Mouse (Mus musculus) C2C12 (cell line): Measurements from ENCODE around the gene Mdh1.

Experiments used
- CEBPB ChIP-seq: IDR thresholded peaks from one replicate; pipeline ENCODE4 v1.6.1; 2011; ENCODE audit warnings: low read depth, mild to moderate bottlenecking, control low read depth, moderate library complexity
- CTCF ChIP-seq: IDR thresholded peaks from one replicate; pipeline ENCODE4 v1.5.1; 2011; ENCODE audit not compliant: control insufficient read depth, insufficient read depth, insufficient read length
- MAX ChIP-seq: IDR thresholded peaks from one replicate; pipeline ENCODE4 v1.6.1; 2011; ENCODE audit warnings: mild to moderate bottlenecking, control low read depth
- MYOD1 ChIP-seq: IDR thresholded peaks from one replicate; pipeline ENCODE4 v1.6.1; 2011; ENCODE audit warnings: low read depth; ENCODE audit not compliant: control insufficient read depth, insufficient read length
- USF1 ChIP-seq: IDR thresholded peaks from one replicate; pipeline ENCODE4 v1.6.1; 2011; ENCODE audit warnings: low read depth, mild to moderate bottlenecking, control low read depth, moderate library complexity

- TF ChIP-seq MAX (no peak), USF1 (no peak), CTCF (no peak), MYOD1 (no peak), CEBPB (no peak)
Observed at GRCm38 (mm10) chr11:21552049-21552448, 20.1 kb downstream of the Mdh1 start.
